Mouse (Mus musculus): ENCODE results near the gene Slain2. TPM values are rescaled to one million over a fixed set of nuclear protein-coding genes. Genes with fewer than 3 reads are reported as not detected.

Gene Slain2
- total and polyA plus RNA-seq, 3 experiments, result 11.0 to 34.6 (median 27.5) TPM

GRCm38 (mm10) chr5:72909363-72909762 is 4.7 kb upstream of the Slain2 start:
- TF ChIP-seq CHD2 (IDR thresholded peaks at IDR 0.05; ENCODE audit: low read length) (no peak), USF1 (IDR thresholded peaks at IDR 0.05; ENCODE audit: low read depth, low read length) (no peak), TBP (conservative IDR thresholded peaks at IDR 0.05; ENCODE audit: low read depth, low read length) (no peak)
- dilution Hi-C loops (cut with MboI; ENCODE audit: extremely low pct_ligation_motif_present, extremely low pct_unique_long_range_greater_than_20kb, low sequenced_read_pairs), result no loop called here
- H3K4me1 ChIP-seq (ENCODE audit: control insufficient read depth in 1 of 2, insufficient read depth in 2 of 2), result peaks cover 0 to 5% of the 10 kb centered on the region in 2 experiments; a peak in 2 of 4 replicates
- no peak overlapping the region for H3K27ac ChIP-seq (ENCODE audit: insufficient read depth, low read depth)
- no peaks in the 10 kb centered on the region for H3K79me2 ChIP-seq (replicated peaks; ENCODE audit: control insufficient read depth, extremely low read depth, insufficient read depth, poor library complexity, severe bottlenecking)
- no peak overlapping the region for H3K4me2 ChIP-seq (ENCODE audit: insufficient read depth, low read depth, poor library complexity, severe bottlenecking)
- no peaks in the 10 kb centered on the region for H3K36me3 ChIP-seq (replicated peaks in 1 of 2; ENCODE audit: control insufficient read depth in 1 of 2, insufficient read depth in 1 of 2, low read length in 1 of 2)
- no peaks in the 10 kb centered on the region for H3K9me3 ChIP-seq (replicated peaks; ENCODE audit: low read length)
- DNase-seq (ENCODE audit: extremely low read depth), result no peak
- in situ Hi-C loops (cut with MboI; ENCODE audit: low pct_ligation_motif_present, low pct_unique_long_range_greater_than_20kb, low sequenced_read_pairs), result no loop called here
- peaks cover 4% of the 10 kb centered on the region for H3K27me3 ChIP-seq (replicated peaks)
- no peak overlapping the region for H3K4me3 ChIP-seq (replicated peaks in 1 of 3; ENCODE audit: low read depth in 2 of 3, low read length in 2 of 3, poor library complexity in 1 of 3)
- no peak overlapping the region for H3K9ac ChIP-seq (ENCODE audit: insufficient read depth, low read depth)

GRCm38 (mm10) chr5:72910373-72910772 is 3.7 kb upstream of the Slain2 start:
- Histone ChIP-seq H3K4me1 (ENCODE audit: control insufficient read depth in 1 of 2, insufficient read depth in 2 of 2) (peaks cover 0 to 8% of the 10 kb centered on the region in 2 experiments; a peak in 2 of 4 replicates), H3K9ac (ENCODE audit: insufficient read depth, low read depth) (no peak overlapping the region), H3K27me3 (replicated peaks) (peaks cover 4% of the 10 kb centered on the region), H3K4me3 (replicated peaks in 1 of 3; ENCODE audit: low read depth in 2 of 3, low read length in 2 of 3, poor library complexity in 1 of 3) (no peak overlapping the region), H3K4me2 (ENCODE audit: insufficient read depth, low read depth, poor library complexity, severe bottlenecking) (no peak overlapping the region), H3K9me3 (replicated peaks; ENCODE audit: low read length) (no peaks in the 10 kb centered on the region), H3K36me3 (replicated peaks in 1 of 2; ENCODE audit: control insufficient read depth in 1 of 2, insufficient read depth in 1 of 2, low read length in 1 of 2) (no peaks in the 10 kb centered on the region), H3K79me2 (replicated peaks; ENCODE audit: control insufficient read depth, extremely low read depth, insufficient read depth, poor library complexity, severe bottlenecking) (0 out of 2 replicates have a peak, but pooled peaks cover under 1% of the 10 kb centered on the region), H3K27ac (ENCODE audit: insufficient read depth, low read depth) (no peak overlapping the region)
- no peak for DNase-seq (ENCODE audit: extremely low read depth)
- TF ChIP-seq JUND (conservative IDR thresholded peaks at IDR 0.05; ENCODE audit: low read depth, low read length), result no peak
- no peak for TF ChIP-seq POLR2AphosphoS2 (IDR thresholded peaks at IDR 0.05; ENCODE audit: low read depth, low read length)
- no peak for TF ChIP-seq TBP (conservative IDR thresholded peaks at IDR 0.05; ENCODE audit: low read depth, low read length)
- no peak for TF ChIP-seq SIN3A (IDR thresholded peaks at IDR 0.05; ENCODE audit: low read length)
- TF ChIP-seq ETS1 (conservative IDR thresholded peaks at IDR 0.05; ENCODE audit: low read depth, low read length), result no peak
- TF ChIP-seq RCOR1 (conservative IDR thresholded peaks at IDR 0.05; ENCODE audit: low read depth, low read length), result no peak
- no peak for TF ChIP-seq POLR2A (IDR thresholded peaks at IDR 0.05; ENCODE audit: low read depth, low read length)
- no peak for TF ChIP-seq MAFK (IDR thresholded peaks at IDR 0.05; ENCODE audit: insufficient replicate concordance, low read length)
- TF ChIP-seq CTCF (conservative IDR thresholded peaks at IDR 0.05 in 1 of 2, IDR thresholded peaks at IDR 0.05 in 1 of 2; ENCODE audit: low read depth in 2 of 2, low read length in 2 of 2), result no peak
- in situ Hi-C loops (cut with MboI; ENCODE audit: low pct_ligation_motif_present, low pct_unique_long_range_greater_than_20kb, low sequenced_read_pairs) (no loop called here), dilution Hi-C loops (cut with MboI; ENCODE audit: extremely low pct_ligation_motif_present, extremely low pct_unique_long_range_greater_than_20kb, low sequenced_read_pairs) (no loop called here)

- Histone ChIP-seq H3K79me2 (replicated peaks; ENCODE audit: control insufficient read depth, extremely low read depth, insufficient read depth, poor library complexity, severe bottlenecking) (0 out of 2 replicates have a peak, but pooled peaks cover 2% of the 10 kb centered on the region), H3K4me3 (replicated peaks in 1 of 3; ENCODE audit: low read depth in 2 of 3, low read length in 2 of 3, poor library complexity in 1 of 3) (no peak overlapping the region), H3K9ac (ENCODE audit: insufficient read depth, low read depth) (no peak overlapping the region), H3K27me3 (replicated peaks) (peaks cover 4% of the 10 kb centered on the region), H3K4me2 (ENCODE audit: insufficient read depth, low read depth, poor library complexity, severe bottlenecking) (no peak overlapping the region), H3K4me1 (ENCODE audit: control insufficient read depth in 1 of 2, insufficient read depth in 2 of 2) (peaks cover 3 to 17% of the 10 kb centered on the region in 2 experiments), H3K9me3 (replicated peaks; ENCODE audit: low read length) (no peaks in the 10 kb centered on the region), H3K36me3 (replicated peaks in 1 of 2; ENCODE audit: control insufficient read depth in 1 of 2, insufficient read depth in 1 of 2, low read length in 1 of 2) (no peaks in the 10 kb centered on the region), H3K27ac (ENCODE audit: insufficient read depth, low read depth) (no peak overlapping the region)
- dilution Hi-C loops (cut with MboI; ENCODE audit: extremely low pct_ligation_motif_present, extremely low pct_unique_long_range_greater_than_20kb, low sequenced_read_pairs), result no loop called here
- DNase-seq (ENCODE audit: extremely low read depth), result no peak
- TF ChIP-seq TCF12 (IDR thresholded peaks at IDR 0.05; ENCODE audit: low read depth, low read length) (no peak), MEF2A (IDR thresholded peaks at IDR 0.05; ENCODE audit: borderline replicate concordance, low read depth, low read length) (no peak), ZMIZ1 (IDR thresholded peaks at IDR 0.05; ENCODE audit: low read depth, low read length) (no peak), GABPA (IDR thresholded peaks at IDR 0.05; ENCODE audit: insufficient replicate concordance, low read depth, low read length) (no peak), NELFE (IDR thresholded peaks at IDR 0.05; ENCODE audit: low read depth, low read length) (no peak), USF2 (conservative IDR thresholded peaks at IDR 0.05; ENCODE audit: low read depth, low read length) (no peak), SIN3A (IDR thresholded peaks at IDR 0.05; ENCODE audit: low read length) (no peak), JUN (IDR thresholded peaks at IDR 0.05; ENCODE audit: insufficient read depth, low read depth, low read length) (no peak)
- in situ Hi-C loops (cut with MboI; ENCODE audit: low pct_ligation_motif_present, low pct_unique_long_range_greater_than_20kb, low sequenced_read_pairs), result no loop called here
Observed at GRCm38 (mm10) chr5:72911284-72911683, 2.8 kb upstream of the Slain2 start.
